Mouse (Mus musculus): ENCODE results near the gene Ddx31.

DNA sequence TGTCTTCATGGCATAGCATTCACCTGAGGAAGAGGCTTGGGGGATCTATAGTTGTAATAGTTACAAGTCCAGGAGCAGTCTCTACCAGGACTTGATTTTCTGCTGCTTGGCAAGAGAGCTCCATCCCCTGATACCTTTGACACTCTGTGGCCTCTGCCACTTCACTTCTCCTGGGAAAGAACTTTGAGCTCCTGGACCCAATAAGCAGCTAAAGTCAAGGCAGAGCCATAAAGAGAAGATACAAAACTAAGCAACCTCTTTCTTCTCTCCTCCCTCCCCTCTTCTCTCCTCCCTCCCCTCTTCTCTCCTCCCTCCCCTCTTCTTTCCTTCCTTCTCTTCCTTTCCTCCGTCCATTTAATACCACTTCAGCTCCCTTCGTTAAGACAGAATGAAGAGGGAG is 73.9 kb downstream of the Ddx31 start:
- TF ChIP-seq CTCF (IDR thresholded peaks at IDR 0.05; ENCODE audit: control insufficient read depth, insufficient read depth, low read length): no peak
- no peak for TF ChIP-seq POLR2A (IDR thresholded peaks at IDR 0.05; ENCODE audit: borderline replicate concordance, control insufficient read depth, low read depth, low read length)

Measured in bone marrow, adult 2 months (tissue).